Mouse (Mus musculus): ENCODE measurements around the gene Etfa. TPM values are rescaled to one million over a fixed set of nuclear protein-coding genes. Genes with fewer than 3 reads are reported as not detected.

Etfa gene
- total RNA-seq, 2 experiments from 2014 or later: 212 to 213 TPM

GRCm38 (mm10) chr9:55429242-55429975 lies 82.6 kb downstream of the Etfa start:
- DNase-seq (ENCODE audit: low spot score in 2 of 2): peak in 1 of 2 experiments; percentile 61

GRCm38 (mm10) chr9:55425271-55425810 lies 86.7 kb downstream of the Etfa start:
- no peak for DNase-seq (ENCODE audit: low spot score in 2 of 2)

DNA sequence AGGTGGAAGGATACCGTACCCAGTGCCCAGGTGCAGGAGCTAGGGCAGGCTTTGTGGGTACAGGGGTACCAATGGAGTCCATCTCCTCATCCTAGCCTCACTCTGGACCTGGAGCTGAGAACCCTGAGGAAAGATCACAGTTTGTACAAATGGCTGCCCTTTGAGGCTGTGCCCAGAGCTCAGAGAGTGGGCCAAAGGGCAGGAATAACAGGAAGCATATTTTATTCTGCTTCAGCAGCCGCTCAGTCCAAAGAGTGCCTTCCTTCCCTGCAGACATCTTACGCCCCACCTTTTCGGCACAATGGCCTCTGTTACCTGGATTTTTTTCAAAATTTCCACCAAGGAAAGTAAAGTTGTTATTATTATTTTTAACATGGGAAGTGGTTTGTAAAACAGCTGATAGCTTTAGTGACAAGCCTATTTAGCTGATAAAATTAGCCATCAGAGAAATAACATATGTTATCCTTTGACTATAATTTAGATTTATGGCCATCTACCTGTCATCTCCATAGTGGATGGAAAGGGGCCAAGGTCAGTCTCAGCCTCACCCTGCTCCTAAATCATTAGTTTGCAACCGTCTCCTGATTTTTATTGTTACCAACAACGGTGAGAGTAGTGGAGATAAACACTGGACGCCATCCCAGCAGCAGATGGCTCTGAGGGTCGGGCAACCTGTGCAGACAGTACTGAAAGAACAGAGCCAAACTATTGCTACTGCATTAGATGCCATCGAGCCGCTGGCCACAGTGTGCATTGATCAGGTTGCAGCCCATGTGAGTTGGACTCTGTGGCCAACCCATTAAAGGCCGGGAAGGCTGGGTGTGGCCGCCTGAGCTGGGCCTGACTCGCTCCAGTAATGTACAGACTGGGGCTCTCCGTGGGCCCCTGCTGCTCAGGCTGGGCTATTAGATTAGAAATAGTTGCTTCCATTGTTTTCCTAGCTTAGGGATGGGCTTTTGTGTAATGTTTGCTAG lies 88.3 kb downstream of the Etfa start:
- no peak for DNase-seq (ENCODE audit: low spot score in 2 of 2)

DNA sequence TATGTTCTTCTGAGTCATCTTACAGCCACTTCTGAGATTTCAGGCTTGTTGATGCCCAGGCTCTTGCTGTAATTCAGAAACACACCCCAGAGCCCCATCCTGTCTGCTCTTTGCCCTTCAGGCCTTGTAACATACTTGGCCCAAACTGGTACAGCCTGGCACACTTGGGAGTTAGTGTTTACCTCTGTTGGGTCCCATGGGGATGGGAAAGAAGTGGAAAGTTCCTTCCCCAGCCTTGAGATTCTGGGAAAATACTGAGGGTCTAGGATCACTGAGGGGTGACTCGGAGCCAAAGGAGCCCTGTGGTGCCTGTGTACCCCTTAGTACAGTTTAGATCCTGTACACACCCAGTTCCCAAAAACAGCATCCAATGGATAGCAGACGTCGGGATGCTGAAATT lies 90.3 kb downstream of the Etfa start:
- DNase-seq (ENCODE audit: low spot score in 2 of 2): no peak

DNA sequence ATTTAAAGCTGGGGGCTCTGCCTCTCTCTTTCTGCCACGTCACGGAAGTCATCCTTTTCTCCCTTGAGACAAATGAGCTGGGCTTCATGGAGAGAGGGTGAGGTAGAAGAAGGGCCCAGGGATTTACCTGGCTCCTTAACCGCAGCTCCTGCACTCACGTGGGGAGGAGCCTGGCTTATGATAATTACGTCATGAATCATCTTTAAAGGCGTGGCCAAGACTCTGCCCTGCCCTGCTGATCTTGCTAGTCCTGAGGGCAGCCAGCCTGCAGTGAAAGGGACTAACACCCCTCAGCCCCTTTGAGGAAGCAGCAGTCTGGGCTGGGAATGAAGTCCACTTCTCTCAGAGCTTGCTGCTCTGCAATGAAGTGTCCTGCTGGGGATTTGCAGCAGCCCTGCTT lies 100.9 kb downstream of the Etfa start:
- no peak for DNase-seq (ENCODE audit: low spot score in 2 of 2)

GRCm38 (mm10) chr9:55410430-55410829 lies 101.6 kb downstream of the Etfa start:
- no peak for DNase-seq (ENCODE audit: low spot score in 2 of 2)

DNA sequence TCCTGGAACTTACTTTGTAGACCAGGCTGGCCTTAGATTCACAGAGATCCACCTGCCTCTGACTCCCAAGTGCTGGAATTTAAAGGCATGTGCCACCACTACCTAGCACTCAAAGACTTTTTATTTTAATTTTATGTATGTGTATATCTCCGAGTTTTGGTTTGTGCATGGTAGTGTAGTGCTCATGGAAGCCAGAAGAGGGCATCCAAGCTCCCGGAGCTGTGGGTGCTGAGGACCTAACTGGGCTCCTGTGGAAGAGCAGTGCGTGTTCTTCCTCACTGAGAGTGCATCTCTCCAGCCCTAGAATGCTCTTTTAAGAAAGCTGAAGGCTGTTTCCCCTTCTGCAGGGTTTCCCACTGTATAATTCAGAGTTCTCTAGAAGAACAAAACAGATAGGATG lies 102.2 kb downstream of the Etfa start:
- DNase-seq (ENCODE audit: low spot score in 2 of 2): no peak

DNA sequence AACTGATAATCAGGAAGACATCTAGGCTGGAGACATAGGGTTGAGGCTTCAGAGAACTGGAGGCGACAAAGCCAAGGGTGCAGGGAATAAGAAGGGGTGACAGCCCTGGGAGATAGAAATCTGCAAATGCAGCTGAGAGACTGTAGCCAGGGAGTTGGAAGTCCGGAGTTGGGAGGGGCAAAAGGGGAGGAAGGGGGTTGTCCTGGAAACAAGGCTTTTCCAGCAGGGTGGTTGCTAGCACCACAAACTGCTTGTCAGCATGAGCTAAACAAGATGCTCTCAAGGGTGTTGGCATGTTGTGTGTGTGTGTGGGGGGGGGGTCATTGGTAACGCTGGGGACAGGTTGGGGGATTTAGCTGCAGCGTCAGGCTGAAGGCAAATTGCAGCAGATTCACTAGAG lies 103.2 kb downstream of the Etfa start:
- DNase-seq (ENCODE audit: low spot score in 2 of 2): no peak

DNA sequence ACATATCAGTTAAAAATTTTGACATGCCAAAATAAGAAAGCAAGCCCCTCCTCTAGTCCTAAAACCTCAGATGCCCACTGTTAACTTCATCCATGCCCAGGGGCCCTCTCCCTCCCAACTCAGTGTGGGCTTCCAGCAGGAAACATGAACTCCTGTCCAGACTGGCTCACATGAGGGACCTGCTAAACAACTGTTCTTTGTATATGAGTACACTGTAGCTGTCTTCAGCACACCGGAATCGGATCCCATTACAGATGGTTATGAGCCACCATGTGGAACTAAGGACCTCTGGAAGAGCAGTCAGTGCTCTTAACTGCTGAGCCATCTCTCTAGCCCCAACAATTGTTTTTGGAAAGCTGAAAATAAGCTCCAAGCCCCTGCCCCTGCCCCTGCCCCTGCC lies 105.3 kb downstream of the Etfa start:
- no peak for DNase-seq (ENCODE audit: low spot score in 2 of 2)

DNA sequence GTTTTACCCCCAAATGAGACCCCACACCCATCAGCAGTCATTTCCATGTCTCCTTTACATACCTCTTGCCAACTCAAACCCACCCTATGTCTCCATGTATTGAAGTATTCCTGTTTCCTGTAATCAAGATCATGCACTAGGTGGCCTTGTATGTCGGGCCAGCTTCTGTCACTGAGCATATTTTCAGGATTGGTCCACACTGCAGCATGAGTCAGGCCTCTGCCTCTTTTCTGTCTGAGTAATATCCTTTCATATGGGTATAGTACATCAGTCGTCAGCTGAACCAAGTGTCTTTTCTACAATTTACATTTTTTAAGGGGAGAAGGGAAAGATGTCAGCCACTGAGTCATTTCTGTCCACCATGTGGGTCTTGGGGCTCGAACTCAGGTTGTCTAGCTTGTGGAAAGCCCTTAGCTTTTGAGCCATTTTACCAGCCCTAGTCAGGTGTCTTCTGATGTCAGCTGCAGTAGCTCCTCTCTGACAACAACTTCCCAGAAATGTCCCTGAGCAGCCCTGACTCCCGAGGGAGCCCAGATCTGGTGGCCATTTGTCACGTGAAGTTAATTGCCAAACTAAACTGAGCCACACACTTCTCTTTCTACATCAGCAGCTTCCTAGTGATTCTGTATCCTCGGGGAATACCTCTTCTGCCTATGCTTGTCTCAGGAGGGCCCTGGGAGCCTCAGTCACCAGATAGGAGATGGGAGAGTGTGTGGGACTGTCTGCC lies 106.9 kb downstream of the Etfa start:
- DNase-seq (ENCODE audit: low spot score in 2 of 2): no peak

Other genes with a start within 250 kb of the Etfa start
- gene Nrg4, start 185.4 kb downstream of the Etfa start, total RNA-seq (2021): 1 to 10 TPM; 1.5 to 1.6 TPM
- under 1 TPM; 0.44 to 0.74 TPM for gene Tmem266, start 185.3 kb downstream of the Etfa start, total RNA-seq (2021)
- gene Isl2, start 26.4 kb upstream of the Etfa start, total RNA-seq (2021): not detected

Measured in gastrocnemius, postnatal 4 days (tissue).